Mouse (Mus musculus): ENCODE results near the gene 9930111J21Rik2.
"Not testable (repeated sequence)": the region's sequence is repeated elsewhere in the genome, so short reads cannot be mapped to it uniquely, and the experiment has no call there.

The 9930111J21Rik2 gene

GRCm38 (mm10) chr11:48974686-48975085, 76.4 kb downstream of the 9930111J21Rik2 start:
- not testable (repeated sequence) for DNase-seq (ENCODE audit: low read depth, low spot score)

Measured in brain, adult 2 months (tissue).